Mouse (Mus musculus) lung, postnatal 0 days (tissue): ENCODE data around the gene Lsm2.

Experiments
- CTCF ChIP-seq: IDR thresholded peaks from 2 replicates; pipeline ENCODE4 v1.5.1; 2016; ENCODE audit warnings: antibody characterized with exemption, mild to moderate bottlenecking
- EP300 ChIP-seq: IDR thresholded peaks from 2 replicates; pipeline ENCODE4 v1.6.1; 2016; ENCODE audit warnings: antibody characterized with exemption, mild to moderate bottlenecking, control low read depth

DNA sequence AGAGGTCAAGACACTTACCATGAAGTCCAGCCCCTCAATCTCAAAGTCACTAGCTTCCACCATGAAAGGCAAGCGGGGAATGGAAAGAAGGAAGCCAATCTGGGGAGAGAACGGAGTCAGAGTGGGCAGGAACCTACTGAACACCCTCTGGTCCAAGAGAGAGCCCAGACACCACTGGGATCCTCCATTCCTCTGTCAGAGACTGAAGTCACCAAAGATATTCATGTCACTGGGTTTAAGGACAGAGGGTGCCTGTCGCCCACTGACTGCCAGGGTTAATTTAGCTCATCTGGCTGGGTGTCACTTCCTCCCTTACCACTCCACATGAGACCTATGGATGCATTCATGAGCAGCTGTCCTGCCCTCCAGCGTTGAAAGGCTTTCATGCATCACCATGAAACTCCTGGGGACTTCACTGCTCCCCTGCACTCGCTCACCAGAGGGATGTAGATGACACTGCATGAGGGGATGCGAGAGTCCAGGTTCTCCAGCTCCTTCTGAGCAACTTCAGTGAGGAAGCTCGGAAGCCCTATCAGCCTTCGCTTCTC is 50.7 kb downstream of the Lsm2 start:
- TF ChIP-seq CTCF (0 out of 2 replicates have a peak, but pooled peaks have one; percentile 22), EP300 (no peak)
